8 mouse cellular contexts compared by ENCODE assay signal in the genomic region with DNA sequence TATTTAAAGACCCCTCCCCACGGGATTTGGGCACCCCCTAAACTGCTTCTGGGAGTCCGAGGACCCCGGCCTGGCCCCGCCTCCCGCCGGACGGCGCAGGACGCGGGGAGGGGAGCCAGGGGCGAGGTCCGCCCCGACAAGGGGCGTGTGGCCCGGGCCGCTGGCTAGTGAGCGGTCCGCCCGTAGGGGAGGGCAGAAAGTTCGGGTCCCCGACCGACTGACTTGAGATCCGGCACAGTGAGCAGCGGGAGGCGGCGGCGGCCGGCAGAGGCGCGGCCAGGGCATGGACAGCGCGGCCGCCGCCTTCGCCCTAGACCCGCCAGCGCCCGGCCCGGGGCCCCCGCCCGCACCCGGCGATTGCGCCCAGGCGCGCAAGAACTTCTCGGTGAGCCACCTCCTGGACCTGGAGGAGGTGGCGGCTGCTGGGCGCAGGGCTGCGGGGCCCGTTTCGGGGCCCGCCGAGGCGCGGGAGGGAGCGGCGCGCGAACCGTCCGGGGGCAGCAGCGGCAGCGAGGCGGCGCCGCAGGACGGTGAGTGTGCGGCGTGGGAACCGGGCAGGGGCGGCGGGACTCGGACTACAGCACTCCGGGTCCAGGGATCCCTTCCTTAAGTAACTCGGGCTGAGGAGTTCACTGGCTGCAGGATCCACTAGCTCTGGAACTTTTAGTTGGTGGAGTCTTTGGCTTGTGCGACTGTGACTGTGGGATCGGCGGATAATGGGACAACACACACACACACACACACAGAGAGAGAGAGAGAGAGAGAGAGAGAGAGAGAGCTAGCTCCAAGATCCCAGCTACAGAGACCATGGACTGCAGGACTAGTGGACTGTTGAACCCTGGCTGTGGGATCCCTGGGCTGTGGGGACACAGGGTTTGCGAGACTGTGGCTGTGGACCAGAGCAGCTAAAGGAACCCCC. TPM values are rescaled to one million over a fixed set of nuclear protein-coding genes. Genes with fewer than 3 reads are reported as not detected.
DNase-seq lines count a peak whose midpoint lies in the region; ATAC-seq and TF ChIP-seq lines count a peak whose summit lies in the region.

No protein-coding gene starts in this region.

- DNase-seq in ovary, postnatal 14 days (ENCODE audit: low spot score): peak; percentile 32
- DNase-seq in ovary, adult 18-20 months (ENCODE audit: low spot score): no peak
- peak; percentile 95 for DNase-seq in midbrain, embryonic 11.5 days (ENCODE audit: low spot score, missing footprints)
- no peak for DNase-seq in layer of hippocampus, postnatal 14 days (ENCODE audit: low spot score in 2 of 2)
- no peak for DNase-seq in cerebellum, adult 9-11 months
- DNase-seq in cerebellum, adult 2 months: no peak

- H3K36me3 ChIP-seq in intestine, embryonic 16.5 days (ENCODE audit: control insufficient read depth, insufficient read depth, low read length): no peaks in the 10 kb centered on the region
- no peaks in the 10 kb centered on the region for H3K36me3 ChIP-seq in midbrain, embryonic 11.5 days (ENCODE audit: control insufficient read depth, insufficient read depth, low read length)

- WGBS in intestine, embryonic 16.5 days: under 1% methylated on average over 75 of the region's 80 CpGs
- 1% methylated on average over 67 of the region's 80 CpGs for WGBS in midbrain, embryonic 11.5 days
- whole genome bisulfite sequencing in cerebellum, adult 2 months: 2% methylated on average over 73 of the region's 80 CpGs

- peak; percentile 75 for TF ChIP-seq POLR2A in embryonic fibroblast, embryonic 13.5 days (IDR thresholded peaks at IDR 0.05; ENCODE audit: low read depth, low read length)
- no peak for TF ChIP-seq POLR2A in cerebellum, adult 2 months (IDR thresholded peaks at IDR 0.05; ENCODE audit: borderline replicate concordance, insufficient read depth, low read length)

- H3K9ac ChIP-seq in intestine, embryonic 16.5 days (ENCODE audit: low read depth, low read length): peak overlapping the region; percentile 73
- peak overlapping the region; percentile 66 for H3K9ac ChIP-seq in midbrain, embryonic 11.5 days (ENCODE audit: low read length)

- peak overlapping the region; percentile 20 for H3K27ac ChIP-seq in embryonic fibroblast, embryonic 13.5 days (ENCODE audit: insufficient read depth, low read length)
- H3K27ac ChIP-seq in intestine, embryonic 16.5 days (ENCODE audit: low read length): no peak overlapping the region
- H3K27ac ChIP-seq in midbrain, embryonic 11.5 days (ENCODE audit: low read depth, low read length): no peak overlapping the region
- H3K27ac ChIP-seq in cerebellum, adult 2 months (ENCODE audit: insufficient read depth, low read length): no peak overlapping the region

- peak; percentile 64 for ATAC-seq in intestine, embryonic 16.5 days
- no peak for ATAC-seq in midbrain, embryonic 11.5 days (ENCODE audit: low FRiP score)

- peaks cover 32% of the 10 kb centered on the region for H3K27me3 ChIP-seq in intestine, embryonic 16.5 days (replicated peaks; ENCODE audit: control insufficient read depth, insufficient read depth, low read length)
- peaks cover 16% of the 10 kb centered on the region for H3K27me3 ChIP-seq in midbrain, embryonic 11.5 days (ENCODE audit: control insufficient read depth, insufficient read depth, low read length)
- H3K27me3 ChIP-seq in cerebellum, adult 2 months (ENCODE audit: control insufficient read depth, insufficient read depth, low read length): peaks cover 6% of the 10 kb centered on the region; the same call in 1 of the 2 replicates

- H3K4me3 ChIP-seq in embryonic fibroblast, embryonic 13.5 days (ENCODE audit: insufficient read depth, low read length): peak overlapping the region; percentile 74
- H3K4me3 ChIP-seq in intestine, embryonic 16.5 days (ENCODE audit: low read length): peak overlapping the region; percentile 61
- H3K4me3 ChIP-seq in midbrain, embryonic 11.5 days (ENCODE audit: low read depth, low read length): peak overlapping the region; percentile 43
- no peak overlapping the region for H3K4me3 ChIP-seq in cerebellum, adult 2 months (replicated peaks; ENCODE audit: insufficient read depth, low read depth, low read length)

- no peak for TF ChIP-seq CTCF in embryonic fibroblast, embryonic 13.5 days (IDR thresholded peaks at IDR 0.05; ENCODE audit: borderline replicate concordance, insufficient read depth, low read length)
- no peak for TF ChIP-seq CTCF in cerebellum, adult 2 months (IDR thresholded peaks at IDR 0.05; ENCODE audit: borderline replicate concordance, insufficient read depth, low read depth, low read length)

- peak overlapping the region; percentile 93 for H3K4me2 ChIP-seq in intestine, embryonic 16.5 days (ENCODE audit: low read depth, low read length)
- peak overlapping the region; percentile 72 for H3K4me2 ChIP-seq in midbrain, embryonic 11.5 days

- H3K4me1 ChIP-seq in embryonic fibroblast, embryonic 13.5 days (ENCODE audit: control insufficient read depth, insufficient read depth, low read length): peaks cover 9% of the 10 kb centered on the region; the same call in 1 of the 2 replicates
- peaks cover 6% of the 10 kb centered on the region; the same call in 1 of the 2 replicates for H3K4me1 ChIP-seq in intestine, embryonic 16.5 days (ENCODE audit: control insufficient read depth, insufficient read depth, low read length)
- 0 out of 2 replicates have a peak, but pooled peaks cover 2% of the 10 kb centered on the region for H3K4me1 ChIP-seq in midbrain, embryonic 11.5 days (ENCODE audit: control insufficient read depth, insufficient read depth, low read length)
- no peaks in the 10 kb centered on the region for H3K4me1 ChIP-seq in cerebellum, adult 2 months (ENCODE audit: control insufficient read depth, insufficient read depth, low read length)

- H3K9me3 ChIP-seq in intestine, embryonic 16.5 days (ENCODE audit: control insufficient read depth, low read length): no peaks in the 10 kb centered on the region
- no peaks in the 10 kb centered on the region for H3K9me3 ChIP-seq in midbrain, embryonic 11.5 days (ENCODE audit: control insufficient read depth, low read length)

RNA-seq across cellular contexts. Expression of a gene that starts 10.6 kb away (rescaled TPM):
- 130 and 154 TPM in 2 replicates for polyA plus RNA-seq in embryonic fibroblast, embryonic 13.5 days (2011; ENCODE audit: insufficient read length, low read depth, missing spikeins)
- 1.6 and 1.9 TPM in 2 replicates for polyA plus RNA-seq in intestine, embryonic 16.5 days (2015; fragmentation: Nextera tagmentation; extraction: Ambion mirVana)
- 20.1 and 24.4 TPM in 2 replicates for polyA plus RNA-seq in midbrain, embryonic 11.5 days (2014; fragmentation: Nextera tagmentation; extraction: Ambion mirVana)
- total RNA-seq in layer of hippocampus, postnatal 14 days (2021): 1 to 10 TPM; 2.9 to 5.0 TPM
- polyA plus RNA-seq in cerebellum, adult 2 months (2012; rRNA removed): 1.7 and 2.1 TPM in 2 replicates

RNA-seq across cellular contexts. Expression of a gene that starts 15.3 kb away (rescaled TPM):
- polyA plus RNA-seq in embryonic fibroblast, embryonic 13.5 days (2011; ENCODE audit: insufficient read length, low read depth, missing spikeins): 20.2 and 26.0 TPM in 2 replicates
- 24.0 and 24.5 TPM in 2 replicates for polyA plus RNA-seq in intestine, embryonic 16.5 days (2015; fragmentation: Nextera tagmentation; extraction: Ambion mirVana)
- 23.0 and 31.0 TPM in 2 replicates for polyA plus RNA-seq in midbrain, embryonic 11.5 days (2014; fragmentation: Nextera tagmentation; extraction: Ambion mirVana)
- total RNA-seq in layer of hippocampus, postnatal 14 days (2021): 10 to 100 TPM; 33.7 to 34.9 TPM
- polyA plus RNA-seq in cerebellum, adult 2 months (2012; rRNA removed): 46.6 and 52.6 TPM in 2 replicates

RNA-seq across cellular contexts. Expression of a gene that starts 37.8 kb away (rescaled TPM):
- polyA plus RNA-seq in embryonic fibroblast, embryonic 13.5 days (2011; ENCODE audit: insufficient read length, low read depth, missing spikeins): 25.6 and 30.3 TPM in 2 replicates
- 76.3 and 87.4 TPM in 2 replicates for polyA plus RNA-seq in intestine, embryonic 16.5 days (2015; fragmentation: Nextera tagmentation; extraction: Ambion mirVana)
- 98.7 and 107 TPM in 2 replicates for polyA plus RNA-seq in midbrain, embryonic 11.5 days (2014; fragmentation: Nextera tagmentation; extraction: Ambion mirVana)
- total RNA-seq in layer of hippocampus, postnatal 14 days (2021): 10 to 100 TPM; 38.9 to 41.9 TPM
- polyA plus RNA-seq in cerebellum, adult 2 months (2012; rRNA removed): 37.1 and 37.8 TPM in 2 replicates

RNA-seq across cellular contexts. Expression of a gene that starts 42.0 kb away (rescaled TPM):
- not detected in 2 replicates for polyA plus RNA-seq in embryonic fibroblast, embryonic 13.5 days (2011; ENCODE audit: insufficient read length, low read depth, missing spikeins)
- polyA plus RNA-seq in intestine, embryonic 16.5 days (2015; fragmentation: Nextera tagmentation; extraction: Ambion mirVana): 0.99 and 1.2 TPM in 2 replicates
- polyA plus RNA-seq in midbrain, embryonic 11.5 days (2014; fragmentation: Nextera tagmentation; extraction: Ambion mirVana): 1.5 and 2.5 TPM in 2 replicates
- 1 to 10 TPM; 2.9 to 3.8 TPM for total RNA-seq in layer of hippocampus, postnatal 14 days (2021)
- polyA plus RNA-seq in cerebellum, adult 2 months (2012; rRNA removed): 3.8 and 4.7 TPM in 2 replicates

Comparison
In these comparisons a context has a peak if more than half of its experiments do, and no peak if none do; other contexts are left out.
1. DNase-seq: peak in ovary, postnatal 14 days (single experiment) and midbrain, embryonic 11.5 days (single experiment); none in ovary, adult 18-20 months (single experiment), layer of hippocampus, postnatal 14 days (0 of 2), cerebellum, adult 9-11 months (single experiment) and cerebellum, adult 2 months (0 of 2).